10 mouse cellular contexts compared by ENCODE assay signal in genomic region chr9:44342605-44343004, GRCm38 (mm10). TPM values are rescaled to one million over a fixed set of nuclear protein-coding genes. Genes with fewer than 3 reads are reported as not detected.
DNase-seq lines count a peak whose midpoint lies in the region; ATAC-seq and TF ChIP-seq lines count a peak whose summit lies in the region.
"Had no signal": no experiment of that assay in that cellular context is flagged by ENCODE, and none has a peak within 500 bp of the region (broad histone marks: within the 10 kb centered on the region; RNA-seq: fewer than 3 reads in every experiment).

No protein-coding gene starts in this region.

- peaks cover 5% of the 10 kb centered on the region; the same call in 1 of the 2 replicates for H3K4me1 ChIP-seq in kidney, postnatal 0 days (replicated peaks; ENCODE audit: insufficient read depth, low read length)
- H3K4me1 ChIP-seq in embryonic facial prominence, embryonic 10.5 days = peaks cover 27% of the 10 kb centered on the region
- peaks cover 6% of the 10 kb centered on the region for H3K4me1 ChIP-seq in forebrain, embryonic 14.5 days (ENCODE audit: control insufficient read depth, insufficient read depth, low read length)
- H3K4me1 ChIP-seq in liver, embryonic 15.5 days (replicated peaks) = peaks cover 49% of the 10 kb centered on the region

- H3K27me3 ChIP-seq in kidney, postnatal 0 days (ENCODE audit: insufficient read depth, low read length) = no peaks in the 10 kb centered on the region
- H3K27me3 ChIP-seq in embryonic facial prominence, embryonic 10.5 days (replicated peaks; ENCODE audit: low read depth, poor library complexity, severe bottlenecking) = no peaks in the 10 kb centered on the region
- H3K27me3 ChIP-seq in forebrain, embryonic 14.5 days (replicated peaks; ENCODE audit: control insufficient read depth, insufficient read depth, low read length) = no peaks in the 10 kb centered on the region
- H3K27me3 ChIP-seq in liver, embryonic 15.5 days = no peaks in the 10 kb centered on the region
- H3K27me3 ChIP-seq: Patski had no signal

- no peak overlapping the region for H3K4me3 ChIP-seq in kidney, postnatal 0 days (replicated peaks; ENCODE audit: low read depth, low read length)
- peak overlapping the region; percentile 91 for H3K4me3 ChIP-seq in embryonic facial prominence, embryonic 10.5 days
- no peak overlapping the region for H3K4me3 ChIP-seq in forebrain, embryonic 14.5 days (ENCODE audit: low read depth, low read length)
- peak overlapping the region; percentile 81 for H3K4me3 ChIP-seq in liver, embryonic 15.5 days (replicated peaks)

- no peak for ATAC-seq in kidney, postnatal 0 days (replicated peaks; ENCODE audit: low FRiP score, low read depth)
- ATAC-seq in forebrain, embryonic 14.5 days = no peak
- peak; percentile 7 for ATAC-seq in liver, embryonic 15.5 days (ENCODE audit: insufficient read depth)
- ATAC-seq in megakaryocyte-erythroid progenitor cell, adult 5-6 weeks (replicated peaks; ENCODE audit: low FRiP score, low TSS enrichment, poor library complexity, severe bottlenecking) = no peak
- ATAC-seq: Patski had no signal

- H3K27ac ChIP-seq in kidney, postnatal 0 days = no peak overlapping the region
- peak overlapping the region; percentile 99 for H3K27ac ChIP-seq in embryonic facial prominence, embryonic 10.5 days (replicated peaks)
- H3K27ac ChIP-seq in forebrain, embryonic 14.5 days (ENCODE audit: low read depth, low read length) = no peak overlapping the region
- H3K27ac ChIP-seq in liver, embryonic 15.5 days (replicated peaks) = peak overlapping the region; percentile 100

- H3K9me3 ChIP-seq in kidney, postnatal 0 days (replicated peaks; ENCODE audit: low read length) = no peaks in the 10 kb centered on the region
- no peaks in the 10 kb centered on the region for H3K9me3 ChIP-seq in embryonic facial prominence, embryonic 10.5 days
- H3K9me3 ChIP-seq in forebrain, embryonic 14.5 days (replicated peaks; ENCODE audit: control insufficient read depth, low read length) = no peaks in the 10 kb centered on the region
- H3K9me3 ChIP-seq in liver, embryonic 15.5 days (replicated peaks) = no peaks in the 10 kb centered on the region

- H3K4me2 ChIP-seq in kidney, postnatal 0 days (ENCODE audit: low read length) = peak overlapping the region; percentile 68; the same call in 1 of the 2 replicates
- no peak overlapping the region for H3K4me2 ChIP-seq in forebrain, embryonic 14.5 days (ENCODE audit: low read length)
- peak overlapping the region; percentile 82 for H3K4me2 ChIP-seq in liver, embryonic 15.5 days

- peaks cover 6% of the 10 kb centered on the region; the same call in 1 of the 2 replicates for H3K36me3 ChIP-seq in kidney, postnatal 0 days (ENCODE audit: insufficient read depth, low read length)
- peaks cover 67% of the 10 kb centered on the region for H3K36me3 ChIP-seq in embryonic facial prominence, embryonic 10.5 days (replicated peaks)
- peaks cover 31% of the 10 kb centered on the region for H3K36me3 ChIP-seq in forebrain, embryonic 14.5 days (ENCODE audit: control insufficient read depth, insufficient read depth, low read length)
- H3K36me3 ChIP-seq in liver, embryonic 15.5 days (replicated peaks) = peaks cover 62% of the 10 kb centered on the region

- TF ChIP-seq CTCF in kidney, postnatal 0 days (IDR thresholded peaks at IDR 0.05; ENCODE audit: low read depth) = no peak

- H3K9ac ChIP-seq in kidney, postnatal 0 days (ENCODE audit: low read depth, low read length) = 0 out of 2 replicates have a peak overlapping the region, but pooled peaks have one; percentile 63
- H3K9ac ChIP-seq in forebrain, embryonic 14.5 days (ENCODE audit: low read length) = peak overlapping the region; percentile 77; the same call in 1 of the 2 replicates
- peak overlapping the region; percentile 96 for H3K9ac ChIP-seq in liver, embryonic 15.5 days

- 78% methylated on average over 1 of the region's 1 CpGs for WGBS in kidney, postnatal 0 days
- 89% methylated on average over 1 of the region's 1 CpGs for WGBS in embryonic facial prominence, embryonic 10.5 days
- 89% methylated on average over 1 of the region's 1 CpGs for WGBS in forebrain, embryonic 14.5 days
- WGBS in liver, embryonic 15.5 days (ENCODE audit: insufficient replicate concordance) = 27% methylated on average over 1 of the region's 1 CpGs

- no peak for DNase-seq in kidney, postnatal 0 days (ENCODE audit: low spot score)
- no peak for DNase-seq in kidney, adult 18-20 months
- no peak for DNase-seq in embryonic facial prominence, embryonic 10.5 days (ENCODE audit: low spot score)
- DNase-seq in forebrain, embryonic 14.5 days (ENCODE audit: low spot score) = no peak
- no peak for DNase-seq in spleen, postnatal 10 days (ENCODE audit: low spot score in 2 of 2)
- DNase-seq in layer of hippocampus, postnatal 25 days (ENCODE audit: extremely low spot score in 1 of 2, low spot score in 1 of 2) = no peak
- DNase-seq: layer of hippocampus, adult 9-11 months had no signal

RNA-seq across cellular contexts. Expression of gene Hmbs, which starts 1.4 kb away (rescaled TPM):
- polyA plus RNA-seq in kidney, postnatal 0 days (2015; fragmentation: Nextera tagmentation; extraction: Ambion mirVana) = 88.2 and 95.8 TPM in 2 replicates
- polyA plus RNA-seq in embryonic facial prominence, embryonic 10.5 days (2016; fragmentation: Nextera tagmentation; extraction: Ambion mirVana) = 167 and 175 TPM in 2 replicates
- 68.5 and 74.3 TPM in 2 replicates for polyA plus RNA-seq in forebrain, embryonic 14.5 days (2014; fragmentation: Nextera tagmentation; extraction: Ambion mirVana)
- 1,466 and 1,543 TPM in 2 replicates for polyA plus RNA-seq in liver, embryonic 15.5 days (2015; fragmentation: Nextera tagmentation; extraction: Ambion mirVana)
- 10 to 100 TPM; 17.9 to 23.6 TPM for total RNA-seq in layer of hippocampus, postnatal 25 days (2021)
- total RNA-seq in megakaryocyte-erythroid progenitor cell, adult 5-6 weeks (2014; fragmentation: Nextera tagmentation) = 498 and 537 TPM in 2 replicates
- total RNA-seq in megakaryocyte-erythroid progenitor cell, adult 5-6 weeks (2017) = 135 and 240 TPM in 2 replicates

RNA-seq across cellular contexts. Expression of gene H2afx, which starts 8.1 kb away (rescaled TPM):
- 186 and 205 TPM in 2 replicates for polyA plus RNA-seq in kidney, postnatal 0 days (2015; fragmentation: Nextera tagmentation; extraction: Ambion mirVana)
- polyA plus RNA-seq in embryonic facial prominence, embryonic 10.5 days (2016; fragmentation: Nextera tagmentation; extraction: Ambion mirVana) = 601 and 615 TPM in 2 replicates
- 215 and 240 TPM in 2 replicates for polyA plus RNA-seq in forebrain, embryonic 14.5 days (2014; fragmentation: Nextera tagmentation; extraction: Ambion mirVana)
- 226 and 228 TPM in 2 replicates for polyA plus RNA-seq in liver, embryonic 15.5 days (2015; fragmentation: Nextera tagmentation; extraction: Ambion mirVana)
- total RNA-seq in layer of hippocampus, postnatal 25 days (2021) = 10 to 100 TPM; 50.6 to 58.4 TPM
- total RNA-seq in megakaryocyte-erythroid progenitor cell, adult 5-6 weeks (2014; fragmentation: Nextera tagmentation) = 89.4 and 90.9 TPM in 2 replicates
- 133 and 205 TPM in 2 replicates for total RNA-seq in megakaryocyte-erythroid progenitor cell, adult 5-6 weeks (2017)

RNA-seq across cellular contexts. Expression of gene Dpagt1, which starts 16.8 kb away (rescaled TPM):
- polyA plus RNA-seq in kidney, postnatal 0 days (2015; fragmentation: Nextera tagmentation; extraction: Ambion mirVana) = 32.2 and 33.6 TPM in 2 replicates
- 53.8 and 53.9 TPM in 2 replicates for polyA plus RNA-seq in embryonic facial prominence, embryonic 10.5 days (2016; fragmentation: Nextera tagmentation; extraction: Ambion mirVana)
- 38.2 and 39.7 TPM in 2 replicates for polyA plus RNA-seq in forebrain, embryonic 14.5 days (2014; fragmentation: Nextera tagmentation; extraction: Ambion mirVana)
- polyA plus RNA-seq in liver, embryonic 15.5 days (2015; fragmentation: Nextera tagmentation; extraction: Ambion mirVana) = 17.9 and 18.4 TPM in 2 replicates
- total RNA-seq in layer of hippocampus, postnatal 25 days (2021) = 10 to 100 TPM; 14.2 to 15.8 TPM
- 31.0 and 35.5 TPM in 2 replicates for total RNA-seq in megakaryocyte-erythroid progenitor cell, adult 5-6 weeks (2014; fragmentation: Nextera tagmentation)
- 7.9 and 10.1 TPM in 2 replicates for total RNA-seq in megakaryocyte-erythroid progenitor cell, adult 5-6 weeks (2017)

RNA-seq across cellular contexts. Expression of gene Vps11, which starts 18.9 kb away (rescaled TPM):
- polyA plus RNA-seq in kidney, postnatal 0 days (2015; fragmentation: Nextera tagmentation; extraction: Ambion mirVana) = 30.3 and 31.1 TPM in 2 replicates
- polyA plus RNA-seq in embryonic facial prominence, embryonic 10.5 days (2016; fragmentation: Nextera tagmentation; extraction: Ambion mirVana) = 30.7 and 30.9 TPM in 2 replicates
- polyA plus RNA-seq in forebrain, embryonic 14.5 days (2014; fragmentation: Nextera tagmentation; extraction: Ambion mirVana) = 33.3 and 33.8 TPM in 2 replicates
- polyA plus RNA-seq in liver, embryonic 15.5 days (2015; fragmentation: Nextera tagmentation; extraction: Ambion mirVana) = 14.6 and 15.1 TPM in 2 replicates
- 10 to 100 TPM; 49.0 to 51.4 TPM for total RNA-seq in layer of hippocampus, postnatal 25 days (2021)
- 16.4 and 24.5 TPM in 2 replicates for total RNA-seq in megakaryocyte-erythroid progenitor cell, adult 5-6 weeks (2014; fragmentation: Nextera tagmentation)
- 12.8 and 15.3 TPM in 2 replicates for total RNA-seq in megakaryocyte-erythroid progenitor cell, adult 5-6 weeks (2017)

RNA-seq across cellular contexts. Expression of gene C2cd2l, which starts 22.5 kb away (rescaled TPM):
- 11.6 and 13.0 TPM in 2 replicates for polyA plus RNA-seq in kidney, postnatal 0 days (2015; fragmentation: Nextera tagmentation; extraction: Ambion mirVana)
- 6.8 and 7.8 TPM in 2 replicates for polyA plus RNA-seq in embryonic facial prominence, embryonic 10.5 days (2016; fragmentation: Nextera tagmentation; extraction: Ambion mirVana)
- polyA plus RNA-seq in forebrain, embryonic 14.5 days (2014; fragmentation: Nextera tagmentation; extraction: Ambion mirVana) = 16.3 and 22.2 TPM in 2 replicates
- polyA plus RNA-seq in liver, embryonic 15.5 days (2015; fragmentation: Nextera tagmentation; extraction: Ambion mirVana) = 9.6 and 10.4 TPM in 2 replicates
- total RNA-seq in layer of hippocampus, postnatal 25 days (2021) = 100 to 1,000 TPM; 196 to 200 TPM
- total RNA-seq in megakaryocyte-erythroid progenitor cell, adult 5-6 weeks (2014; fragmentation: Nextera tagmentation) = 11.4 and 15.1 TPM in 2 replicates
- 4.0 and 6.9 TPM in 2 replicates for total RNA-seq in megakaryocyte-erythroid progenitor cell, adult 5-6 weeks (2017)

Comparison
In these comparisons a context has a peak if more than half of its experiments do, and no peak if none do; other contexts are left out.
1. H3K27ac ChIP-seq: peak in embryonic facial prominence, embryonic 10.5 days (single experiment) and liver, embryonic 15.5 days (single experiment); none in kidney, postnatal 0 days (single experiment) and forebrain, embryonic 14.5 days (single experiment).
2. H3K4me3 ChIP-seq: peak in embryonic facial prominence, embryonic 10.5 days (single experiment) and liver, embryonic 15.5 days (single experiment); none in kidney, postnatal 0 days (single experiment) and forebrain, embryonic 14.5 days (single experiment).
3. Peak in every context shown above with its lines, with median percentiles within 50 percentile points of each other: H3K9ac ChIP-seq.